Mouse (Mus musculus): Measurements from ENCODE around the gene Dlgap1. TPM values are rescaled to one million over a fixed set of nuclear protein-coding genes. Genes with fewer than 3 reads are reported as not detected.
"Not testable (repeated sequence)": the region's sequence is repeated elsewhere in the genome, so short reads cannot be mapped to it uniquely, and the experiment has no call there.

Gene Dlgap1
- total RNA-seq, 2 experiments from 2014 or later: 497 to 553 TPM

DNA sequence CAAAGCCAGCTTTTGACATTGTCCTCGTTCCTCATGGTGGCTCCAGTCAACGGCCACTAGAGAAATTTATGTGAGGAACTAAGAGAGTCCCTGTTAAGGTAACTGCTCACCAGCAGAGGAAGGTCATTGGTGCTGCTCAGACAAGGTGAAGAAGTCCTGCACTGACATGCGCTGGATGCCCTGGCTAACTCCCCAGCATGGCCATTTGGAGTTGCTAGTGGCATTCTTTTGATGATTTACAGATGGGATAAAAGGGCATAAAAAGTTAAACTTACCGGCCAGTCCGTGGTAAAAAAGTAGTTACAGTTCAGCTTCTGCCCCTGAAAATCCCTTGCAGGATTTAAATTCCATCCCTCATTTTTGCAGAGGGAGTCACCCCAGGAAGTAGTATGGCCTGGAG lies 841.9 kb downstream of the Dlgap1 start:
- DNase-seq: no peak

DNA sequence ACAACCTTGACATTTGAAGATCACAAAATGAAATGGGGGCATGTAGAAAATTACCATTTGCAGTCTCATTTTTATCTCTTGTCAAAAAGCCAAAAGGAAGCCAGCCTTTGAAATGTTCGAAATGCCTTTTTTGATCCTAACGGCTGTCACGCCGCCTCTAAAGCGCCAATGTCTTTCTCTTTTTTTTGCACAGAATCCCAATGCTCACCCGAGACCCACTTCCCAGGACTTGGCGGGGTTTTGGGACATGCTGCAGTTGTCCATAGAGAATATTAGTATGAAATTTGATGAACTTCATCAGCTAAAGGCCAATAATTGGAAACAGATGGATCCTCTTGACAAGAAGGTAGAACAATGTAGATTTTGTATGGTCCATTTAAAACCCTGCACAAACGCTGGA lies 846.1 kb downstream of the Dlgap1 start:
- no peak for DNase-seq

DNA sequence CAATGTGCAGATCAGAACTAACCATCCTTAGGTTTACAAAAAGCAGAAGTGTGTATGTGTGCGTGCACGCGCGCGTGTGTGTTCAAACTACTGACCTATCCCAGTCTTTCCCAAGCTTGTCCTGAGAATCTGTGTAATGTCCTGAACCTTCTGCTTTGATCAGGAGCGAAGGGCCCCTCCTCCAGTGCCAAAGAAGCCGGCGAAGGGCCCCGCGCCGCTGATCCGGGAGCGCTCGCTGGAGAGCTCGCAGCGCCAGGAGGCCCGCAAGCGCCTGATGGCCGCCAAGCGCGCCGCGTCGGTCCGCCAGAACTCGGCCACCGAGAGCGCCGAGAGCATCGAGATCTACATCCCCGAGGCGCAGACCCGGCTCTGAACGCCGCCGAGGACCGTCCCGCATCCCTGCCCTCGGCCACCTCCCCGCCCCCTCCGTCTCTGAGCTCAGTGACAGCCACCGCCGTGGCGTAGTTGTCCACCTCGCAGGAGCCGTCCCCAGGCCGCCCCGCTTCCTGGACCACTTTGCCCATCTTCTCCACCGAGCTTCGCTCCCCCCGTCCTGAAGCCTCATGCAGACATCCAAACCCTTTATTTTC lies 849.1 kb downstream of the Dlgap1 start:
- DNase-seq: no peak

DNA sequence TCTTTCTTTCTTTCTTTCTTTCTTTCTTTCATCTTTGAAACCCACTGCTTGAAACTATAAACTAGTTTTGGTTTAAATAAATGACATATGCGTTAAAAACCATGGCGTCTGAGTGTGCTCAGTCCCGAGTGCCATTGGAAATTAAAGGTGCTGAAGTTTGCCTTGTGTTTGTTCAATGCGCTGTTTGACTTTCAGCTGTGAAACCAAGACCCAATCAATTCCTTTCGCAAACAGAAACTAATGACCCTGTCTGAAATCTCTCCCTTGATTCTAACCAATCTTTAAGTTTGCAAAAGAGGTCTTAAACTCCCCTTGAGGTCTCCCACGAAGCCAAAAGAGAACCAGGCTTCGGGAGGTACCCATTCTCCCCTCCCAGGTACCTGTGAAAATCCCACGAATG lies 854.2 kb downstream of the Dlgap1 start:
- no peak for DNase-seq

DNA sequence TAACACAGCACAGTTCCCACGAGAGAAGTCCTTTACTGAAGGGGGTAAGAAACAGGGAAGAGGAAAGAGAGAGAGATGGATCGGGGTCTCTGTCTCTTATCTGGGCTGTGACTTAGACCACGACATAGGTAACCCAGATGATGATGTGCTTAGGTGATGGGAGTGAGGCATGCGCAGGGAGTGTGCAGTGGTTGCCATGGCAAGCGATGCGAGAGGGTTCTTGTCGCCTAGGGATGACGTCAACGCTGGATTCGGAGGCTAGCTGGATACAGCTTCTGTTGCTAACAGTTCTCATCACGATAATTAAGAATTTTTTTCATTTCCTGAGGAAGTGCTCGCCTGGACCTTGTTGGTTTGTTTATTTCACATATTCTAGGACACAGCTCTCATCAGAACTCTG lies 857.4 kb downstream of the Dlgap1 start:
- peak; percentile 70 for DNase-seq

DNA sequence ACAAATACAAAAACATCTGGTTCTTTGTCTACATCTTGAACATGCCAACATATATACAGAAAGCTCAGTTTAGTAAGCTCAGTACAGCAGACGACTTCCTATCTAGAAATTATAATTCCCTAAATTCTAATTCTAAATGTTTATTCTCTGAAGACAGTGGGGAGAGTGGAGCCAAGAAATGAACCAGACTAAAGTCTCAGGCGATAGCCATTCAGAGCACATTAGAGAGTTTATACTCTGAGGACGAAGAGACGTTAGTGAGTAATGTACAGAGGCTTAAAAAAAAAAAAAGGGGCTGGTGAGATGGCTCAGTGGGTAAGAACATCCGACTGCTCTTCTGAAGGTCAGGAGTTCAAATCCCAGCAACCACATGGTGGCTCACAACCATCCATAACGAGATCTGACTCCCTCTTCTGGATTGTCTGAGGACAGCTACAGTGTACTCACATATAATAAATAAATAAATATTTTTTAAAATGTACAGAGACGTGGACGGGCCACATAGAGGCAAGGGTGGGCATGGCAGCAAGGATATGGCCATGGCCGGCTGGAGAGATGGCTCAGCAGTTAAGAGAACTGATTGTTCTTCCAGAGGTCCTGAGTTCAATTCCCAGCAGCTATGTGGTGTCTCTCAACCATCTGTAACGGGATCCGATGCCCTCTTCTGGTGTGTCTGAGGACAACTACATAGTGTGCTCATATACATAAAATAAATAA lies 858.7 kb downstream of the Dlgap1 start:
- DNase-seq: not testable (repeated sequence)

DNA sequence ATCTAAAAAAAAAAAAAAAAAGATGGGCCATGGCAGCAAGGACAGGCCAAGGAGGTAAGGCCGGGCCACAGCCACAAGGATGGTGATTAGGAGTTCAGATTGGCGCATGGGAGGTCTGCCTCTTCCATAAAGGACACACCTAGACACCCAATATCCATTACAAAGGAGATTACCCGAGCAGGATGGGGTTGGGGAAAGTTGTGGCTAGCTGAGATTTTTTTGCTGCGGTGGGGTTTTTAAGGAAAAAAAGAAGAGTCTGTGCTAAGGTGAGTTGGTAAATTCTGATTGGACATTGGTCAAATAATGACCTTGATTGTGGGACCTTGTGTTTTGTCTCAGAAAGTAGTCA lies 859.3 kb downstream of the Dlgap1 start:
- no peak for DNase-seq

DNA sequence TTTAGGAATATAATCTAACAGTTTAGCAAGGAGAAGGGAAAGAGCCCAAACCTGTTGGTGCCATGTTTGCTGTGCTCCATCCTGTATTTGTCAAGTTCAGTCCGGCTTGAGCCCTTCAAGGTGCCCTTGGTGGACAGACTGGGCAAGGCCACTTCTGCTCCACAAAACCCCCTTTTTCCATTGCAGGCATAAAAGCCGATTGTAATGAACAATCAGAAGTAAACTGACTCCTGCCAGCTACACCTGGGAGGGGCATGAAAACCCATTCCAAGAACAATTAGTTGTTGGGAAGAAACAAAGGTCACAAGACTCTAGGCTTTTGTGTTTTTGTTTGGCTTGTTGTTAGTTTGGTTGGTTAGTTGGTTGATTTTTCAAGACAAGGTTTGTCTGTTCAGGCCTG lies 859.7 kb downstream of the Dlgap1 start:
- DNase-seq: no peak

DNA sequence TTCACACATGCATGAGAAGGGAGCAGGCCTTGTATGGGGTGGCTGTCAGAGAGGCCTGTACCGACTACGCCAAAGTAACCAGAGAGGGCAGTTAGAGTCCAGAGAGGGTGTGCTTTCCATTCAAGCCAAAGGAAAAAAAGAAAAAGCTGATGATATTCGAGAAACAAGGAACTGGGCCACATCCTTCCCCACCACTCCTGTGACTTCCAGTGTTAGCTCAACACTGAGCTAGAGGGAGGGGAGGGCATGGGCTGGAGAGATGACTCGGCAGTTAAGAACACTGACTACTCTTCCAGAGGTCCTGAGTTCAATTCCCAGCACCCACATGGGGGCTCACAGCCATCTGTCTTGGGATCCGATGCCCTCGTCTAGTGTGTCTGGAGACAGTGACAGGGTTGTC lies 860.3 kb downstream of the Dlgap1 start:
- DNase-seq: no peak

DNA sequence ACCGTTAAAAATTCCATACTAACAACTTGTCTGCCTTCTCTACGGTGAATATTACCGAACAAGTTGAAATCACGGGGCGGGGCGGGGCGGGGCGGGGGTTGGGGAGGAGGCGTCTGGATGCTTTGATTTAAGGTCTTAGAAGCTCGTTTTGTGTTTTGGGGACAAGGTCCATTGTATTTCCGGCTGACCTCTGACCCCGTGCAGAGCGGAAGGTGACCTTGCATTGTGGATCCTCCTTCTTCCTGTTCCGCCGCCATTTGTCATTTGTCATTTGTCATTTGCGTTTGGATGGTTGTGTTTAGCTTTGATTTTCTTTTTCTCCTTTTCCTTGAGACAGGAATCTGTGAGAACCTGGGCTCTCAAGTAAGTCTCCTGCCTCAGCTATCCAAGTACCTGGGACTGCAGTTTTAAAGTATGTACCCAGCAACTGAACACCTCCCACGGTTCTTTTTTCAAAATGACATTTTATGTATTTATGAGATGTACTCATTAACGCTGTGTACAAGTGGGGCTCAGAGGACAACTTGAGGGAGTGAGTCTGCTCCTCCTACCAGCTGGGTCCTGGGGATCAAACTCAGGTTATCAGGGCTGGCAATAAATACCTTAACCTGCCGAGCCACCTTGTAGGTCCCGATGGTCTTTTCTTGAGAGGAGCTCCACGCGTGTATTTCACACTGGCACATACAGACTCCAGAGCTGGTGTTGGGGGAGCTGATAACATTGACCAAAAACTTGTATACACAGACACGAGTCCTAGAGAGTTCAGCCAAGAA lies 861.3 kb downstream of the Dlgap1 start:
- DNase-seq: no peak

DNA sequence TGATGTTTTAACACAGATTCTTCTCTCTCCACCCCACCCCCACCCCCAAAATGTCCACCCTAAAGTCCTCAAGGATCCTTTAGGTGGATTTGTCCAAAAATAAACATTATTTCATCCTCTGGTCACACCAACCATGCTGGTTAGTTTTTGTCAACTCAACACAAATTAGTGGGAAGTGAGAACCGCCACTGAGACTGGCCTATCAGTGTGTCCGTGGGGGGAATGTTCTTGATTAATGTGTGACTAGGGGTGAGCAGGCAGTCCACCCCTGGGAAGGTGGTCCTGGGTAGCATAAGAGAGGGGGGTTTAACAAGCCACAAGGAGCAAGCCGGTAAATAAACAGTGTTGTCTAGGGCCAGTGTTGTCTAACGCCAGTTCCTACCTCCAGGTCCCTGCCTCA lies 862.7 kb downstream of the Dlgap1 start:
- DNase-seq: no peak

DNA sequence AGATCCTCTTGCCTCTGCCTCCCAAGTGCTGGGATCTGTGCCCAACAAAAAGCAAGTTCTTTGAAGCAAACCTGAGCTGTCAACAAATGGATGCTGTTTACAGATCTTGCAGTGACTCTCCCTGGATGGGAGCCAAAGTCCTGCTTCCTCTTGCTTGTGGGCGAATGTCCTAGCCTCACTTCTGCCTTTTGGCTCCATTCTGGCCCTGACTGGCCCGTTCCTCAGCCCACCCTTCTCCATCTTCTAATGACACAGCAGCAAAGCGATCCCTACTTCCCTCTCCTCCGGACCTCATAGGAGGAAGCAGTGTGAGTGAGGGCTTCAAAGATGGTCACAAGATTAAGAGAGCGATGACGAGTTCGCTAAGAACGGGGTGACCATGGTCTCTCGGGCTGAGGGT lies 863.7 kb downstream of the Dlgap1 start:
- DNase-seq: no peak

DNA sequence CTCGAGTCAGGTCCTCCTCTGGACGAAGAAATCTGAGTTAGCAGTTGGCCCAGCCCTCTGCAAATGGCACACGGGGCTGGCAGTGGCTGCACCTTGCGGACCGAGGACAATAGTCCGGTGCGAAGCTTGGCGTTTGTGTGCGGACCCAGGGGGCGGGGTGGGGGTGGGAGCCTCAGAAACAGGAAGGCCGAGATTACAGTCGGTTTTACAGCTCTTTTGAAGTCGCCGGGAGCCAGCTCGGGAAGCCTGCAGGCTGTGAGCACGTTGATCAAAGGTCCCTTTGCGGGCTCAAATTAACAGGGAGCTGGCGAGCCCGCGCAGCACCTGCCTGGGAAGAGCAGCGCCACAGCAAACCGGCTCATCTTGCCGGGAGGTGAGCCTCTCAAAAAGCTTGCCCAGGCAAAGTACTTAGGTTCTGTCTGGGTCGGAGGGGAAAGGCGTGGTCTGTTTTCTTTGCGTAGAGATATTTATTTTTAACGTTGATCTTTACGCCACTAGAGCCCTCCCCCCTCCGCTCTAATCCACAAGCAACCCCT lies 865.6 kb downstream of the Dlgap1 start:
- no peak for DNase-seq

DNA sequence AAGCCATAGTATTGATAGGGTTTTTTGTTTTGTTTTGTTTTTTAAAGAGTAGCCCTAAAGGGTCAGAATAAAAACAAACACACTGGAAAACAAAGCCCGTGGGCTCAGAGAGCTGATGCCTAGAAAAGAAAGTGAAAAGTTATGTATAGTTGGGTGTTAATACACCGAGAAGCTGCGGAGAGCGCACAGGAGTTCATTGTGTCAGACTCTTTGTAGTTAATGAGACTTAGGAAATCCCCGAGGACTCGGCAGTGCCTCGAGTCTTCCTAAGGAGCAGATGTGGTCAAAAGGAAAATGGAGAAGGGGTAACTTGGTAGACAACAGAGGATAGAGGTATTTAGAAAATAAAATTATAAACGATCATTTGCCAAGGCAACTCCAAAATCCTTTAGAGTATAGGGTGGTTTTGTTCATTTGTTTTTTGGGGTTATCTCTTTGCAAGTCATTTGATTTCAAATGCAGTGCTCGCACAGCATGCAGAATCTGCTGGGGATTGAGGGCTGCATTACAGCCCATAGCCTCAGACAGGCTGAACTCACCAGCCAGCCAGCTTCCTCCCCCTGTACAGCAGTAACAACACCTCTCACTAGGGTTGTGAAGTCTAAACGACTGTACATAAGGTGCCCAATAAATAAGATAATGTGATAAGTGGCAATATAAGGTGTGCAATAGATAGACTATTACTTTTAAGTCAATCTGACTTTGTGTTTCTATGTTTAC lies 866.4 kb downstream of the Dlgap1 start:
- no peak for DNase-seq

DNA sequence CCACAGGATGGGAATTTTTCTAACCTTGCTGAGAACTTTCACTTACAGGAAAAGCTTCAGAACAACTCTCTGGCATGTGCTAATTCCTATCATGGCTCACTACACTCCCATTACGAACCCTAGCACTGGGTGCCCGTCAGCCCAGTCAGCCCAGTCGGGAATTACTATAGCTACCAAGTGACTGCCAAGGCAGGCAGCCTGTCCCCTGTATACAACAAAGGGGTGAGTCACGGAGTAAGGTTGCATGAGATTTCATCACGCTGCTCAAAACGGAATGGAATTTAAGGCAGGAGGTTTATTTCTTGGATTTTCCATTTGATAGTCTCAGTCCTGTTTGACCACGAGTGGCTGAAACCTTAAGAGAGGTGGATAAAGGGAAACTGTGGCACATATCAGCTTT lies 867.9 kb downstream of the Dlgap1 start:
- no peak for DNase-seq

DNA sequence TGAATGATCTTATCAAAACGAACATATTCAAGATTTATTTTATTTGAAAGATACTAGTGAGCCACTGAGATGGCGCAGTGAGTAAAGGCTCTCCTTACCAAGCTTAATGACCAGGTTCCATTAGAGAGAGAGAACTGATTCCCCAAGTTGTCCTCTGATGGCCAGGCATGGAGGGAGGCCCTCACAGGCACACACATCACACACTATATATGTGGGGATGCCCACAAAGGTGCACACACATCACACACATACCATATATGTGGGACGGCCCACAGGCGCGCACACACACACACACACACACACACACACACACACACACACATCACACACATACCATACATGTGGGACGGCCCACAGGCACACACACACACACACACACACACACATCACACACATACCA lies 868.6 kb downstream of the Dlgap1 start:
- DNase-seq: not testable (repeated sequence)

DNA sequence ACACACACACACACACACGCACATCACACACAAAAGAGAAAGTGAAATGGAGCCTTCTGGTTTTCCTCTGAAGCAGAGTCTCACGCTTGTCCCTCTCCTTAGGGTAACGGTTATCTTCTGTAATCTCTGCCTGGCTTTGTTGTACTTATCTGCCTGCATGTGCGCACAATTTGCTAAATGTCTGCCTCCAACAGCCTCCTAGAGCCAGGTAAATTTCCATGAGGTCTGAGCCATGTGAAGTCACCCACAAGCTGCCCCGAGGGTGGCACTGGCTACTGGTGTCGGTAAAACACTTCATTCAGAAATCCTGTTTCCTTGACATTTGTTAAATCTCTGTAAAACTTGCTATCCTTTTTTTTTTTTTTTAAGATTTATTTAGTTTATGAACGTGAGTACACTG lies 869.2 kb downstream of the Dlgap1 start:
- DNase-seq: no peak

DNA sequence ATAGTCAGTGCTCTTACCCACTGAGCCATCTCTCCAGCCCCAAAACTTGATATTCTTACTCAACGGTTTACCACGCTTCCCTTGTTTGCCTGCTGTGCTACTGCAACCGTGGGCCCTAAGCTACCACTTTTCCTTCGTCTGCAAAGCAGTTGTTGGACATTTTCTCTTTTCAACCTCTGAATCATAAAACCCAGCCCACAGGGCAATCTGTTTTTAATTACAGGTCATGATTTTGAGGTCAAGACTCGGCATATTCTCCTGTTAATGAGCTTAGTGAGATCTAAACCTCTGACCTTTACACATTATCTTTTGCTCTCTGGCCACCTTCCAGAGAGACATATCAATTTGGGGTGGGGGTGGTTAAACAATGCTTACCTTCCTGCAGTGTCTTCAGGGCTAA lies 869.7 kb downstream of the Dlgap1 start:
- DNase-seq: no peak

DNA sequence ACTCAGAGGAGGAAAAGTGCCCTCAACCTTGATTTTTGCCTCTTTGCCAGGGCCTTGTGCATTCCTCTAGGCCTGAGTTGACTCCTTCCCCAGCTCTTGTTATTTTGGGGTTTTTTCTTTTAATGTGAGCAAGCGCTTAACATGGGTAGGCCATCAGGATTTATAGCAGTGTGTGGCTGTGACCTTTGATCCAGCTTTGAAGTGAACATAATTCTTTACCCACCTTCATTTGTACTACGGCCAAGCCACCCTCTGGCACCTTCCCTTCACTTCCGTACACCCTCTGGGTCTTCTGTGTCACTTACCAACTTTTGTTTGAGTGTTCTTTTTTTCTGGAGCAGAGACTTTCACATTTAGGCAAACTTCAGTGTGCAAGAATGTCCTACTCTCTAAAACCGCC lies 874.4 kb downstream of the Dlgap1 start:
- no peak for DNase-seq

DNA sequence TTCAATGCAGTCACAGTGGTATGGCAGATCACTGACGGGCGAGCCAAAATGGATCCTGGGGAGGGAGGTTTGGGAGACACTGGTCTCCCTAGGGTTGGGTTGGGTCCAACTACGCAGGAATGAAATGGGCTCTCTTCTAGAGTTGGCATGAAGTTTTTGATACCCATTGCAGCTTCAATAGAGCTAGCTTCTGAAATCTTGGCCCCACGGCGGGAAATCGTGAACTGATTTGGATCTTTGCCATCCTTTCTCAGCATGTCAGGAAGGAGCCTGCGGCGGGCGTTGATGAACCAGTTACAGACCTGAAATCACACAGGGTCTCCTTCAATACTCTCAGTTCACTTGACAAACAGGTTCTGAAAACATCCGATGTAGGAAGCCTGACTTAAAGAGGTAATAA lies 876.1 kb downstream of the Dlgap1 start:
- no peak for DNase-seq

DNA sequence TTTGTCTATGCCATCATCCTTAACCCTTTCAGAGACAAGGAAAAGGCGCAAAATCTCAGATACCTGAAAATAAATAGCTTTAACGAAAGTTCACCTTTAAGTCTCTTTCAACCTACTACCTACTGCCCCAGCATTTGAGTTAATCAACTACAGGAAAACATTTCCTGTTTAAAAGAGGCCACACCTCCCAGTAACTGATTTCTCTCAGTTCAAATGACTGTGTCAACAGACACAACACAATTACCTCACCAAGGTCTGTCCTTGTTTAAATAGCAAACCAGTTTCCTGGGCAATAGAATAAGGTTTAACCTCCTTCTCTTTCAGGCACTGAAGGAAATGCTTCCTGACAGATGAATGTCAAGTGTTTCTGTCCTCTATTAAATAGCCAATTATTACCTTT lies 876.7 kb downstream of the Dlgap1 start:
- no peak for DNase-seq

DNA sequence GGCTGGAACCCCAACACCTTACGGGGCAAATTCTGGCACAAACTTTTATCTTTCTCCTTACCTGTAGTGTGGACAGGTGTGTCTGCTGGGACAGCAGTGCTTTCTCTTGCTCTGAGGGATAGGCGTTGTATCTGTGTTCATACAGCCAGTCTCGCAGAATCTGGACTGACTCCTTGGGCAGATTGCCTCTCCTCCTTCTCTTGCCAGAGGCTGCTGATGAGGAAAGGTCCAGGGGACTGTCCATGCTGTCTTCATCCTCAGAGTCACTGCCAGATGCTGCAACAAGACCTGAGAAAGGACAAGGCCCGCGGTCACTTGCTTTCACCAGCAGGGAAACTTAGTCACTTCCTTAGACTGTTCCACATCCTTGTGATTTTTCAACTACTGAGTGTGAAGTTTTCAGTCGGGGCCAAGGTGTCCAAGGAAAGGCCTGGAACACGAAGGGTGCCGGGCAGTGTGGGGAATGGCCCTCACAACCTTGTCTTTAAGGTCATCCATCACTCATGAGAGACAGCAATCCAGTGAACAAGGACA lies 877.3 kb downstream of the Dlgap1 start:
- DNase-seq: no peak

DNA sequence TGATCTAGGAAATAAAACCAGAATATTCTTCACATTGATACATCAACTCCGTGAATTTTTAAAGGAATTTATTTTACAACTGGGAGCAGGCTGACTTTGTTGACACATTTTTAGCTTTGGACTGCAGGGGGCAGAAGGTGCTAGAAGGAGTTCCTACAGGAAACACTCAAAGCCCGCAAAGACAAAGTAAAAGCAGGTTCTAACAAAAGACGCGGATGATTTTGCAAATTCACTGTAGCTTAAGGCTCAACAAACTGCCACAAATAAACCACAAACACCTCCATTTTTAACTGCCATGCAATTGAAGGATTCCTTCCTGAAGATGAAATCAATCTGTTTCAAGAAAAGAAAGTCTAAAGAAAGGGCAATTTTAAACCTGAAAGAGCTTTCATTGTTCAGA lies 878.2 kb downstream of the Dlgap1 start:
- no peak for DNase-seq

Measured in layer of hippocampus, postnatal 36 days (tissue).